Mouse (Mus musculus) midbrain, embryonic 11.5 days (tissue): Measurements from ENCODE around the gene Gm15085. TPM values are rescaled to one million over a fixed set of nuclear protein-coding genes. Genes with fewer than 3 reads are reported as not detected.
"Not testable (repeated sequence)": the region's sequence is repeated elsewhere in the genome, so short reads cannot be mapped to it uniquely, and the experiment has no call there.

Experiments used
- ATAC-seq: fragments of 200-750 bp; cut with Nextera tagmentation; 2 replicates; pipeline ENCODE4 v1.8.0; 2017; ENCODE audit warnings: moderate TSS enrichment, moderate library complexity; ENCODE audit not compliant: low FRiP score
- DNase-seq: peaks from one replicate; pipeline ENCODE4 v3.0.0; 2015; ENCODE audit warnings: low spot score; ENCODE audit errors: missing footprints
- H3K27ac ChIP-seq: fragments of 300-500 bp; sonication (generic); 2 replicates; pipeline ENCODE4 v1.5.1; 2014; ENCODE audit warnings: low read depth, low read length
- H3K27me3 ChIP-seq: fragments of 300-500 bp; sonication (generic); 2 replicates; pipeline ENCODE4 v1.6.1; 2014; ENCODE audit warnings: mild to moderate bottlenecking, low read length, moderate library complexity, mixed read lengths; ENCODE audit not compliant: control insufficient read depth, insufficient read depth
- H3K36me3 ChIP-seq: fragments of 300-500 bp; sonication (generic); 2 replicates; pipeline ENCODE4 v1.6.1; 2014; ENCODE audit warnings: mild to moderate bottlenecking, low read length, moderate library complexity, mixed read lengths; ENCODE audit not compliant: control insufficient read depth, insufficient read depth
- H3K4me1 ChIP-seq: fragments of 300-500 bp; sonication (generic); 2 replicates; pipeline ENCODE4 v1.6.1; 2014; ENCODE audit warnings: low read length; ENCODE audit not compliant: control insufficient read depth, insufficient read depth
- H3K4me2 ChIP-seq: fragments of 300-500 bp; sonication (generic); 2 replicates; pipeline ENCODE4 v1.6.1; 2014; ENCODE audit warnings: mild to moderate bottlenecking, moderate library complexity
- H3K4me3 ChIP-seq: fragments of 300-500 bp; sonication (generic); 2 replicates; pipeline ENCODE4 v1.5.1; 2014; ENCODE audit warnings: low read depth, low read length
- H3K9ac ChIP-seq: fragments of 300-500 bp; sonication (generic); 2 replicates; pipeline ENCODE4 v1.6.1; 2014; ENCODE audit warnings: low read length
- H3K9me3 ChIP-seq: fragments of 300-500 bp; sonication (generic); 2 replicates; pipeline ENCODE4 v1.6.1; 2016; ENCODE audit warnings: low read length; ENCODE audit not compliant: control insufficient read depth
- WGBS: fragments of 180-500 bp; shearing (Covaris S2); extraction: QIAGEN DNeasy Blood & Tissue Kit; methylation state at CpG from one replicate; pipeline ENCODE4 v1.1.7; 2014; 5-methylcytosine and 5-hydroxymethylcytosine counted together
- polyA plus RNA-seq: library from polyadenylated mRNA; unstranded; fragments of >200 nt; fragmentation: Nextera tagmentation; extraction: Ambion mirVana; gene quantifications from 2 replicates; pipeline ENCODE4 v1.2.1, GENCODE M21; 2014

The Gm15085 gene
- polyA plus RNA-seq: not detected in 2 replicates

DNA sequence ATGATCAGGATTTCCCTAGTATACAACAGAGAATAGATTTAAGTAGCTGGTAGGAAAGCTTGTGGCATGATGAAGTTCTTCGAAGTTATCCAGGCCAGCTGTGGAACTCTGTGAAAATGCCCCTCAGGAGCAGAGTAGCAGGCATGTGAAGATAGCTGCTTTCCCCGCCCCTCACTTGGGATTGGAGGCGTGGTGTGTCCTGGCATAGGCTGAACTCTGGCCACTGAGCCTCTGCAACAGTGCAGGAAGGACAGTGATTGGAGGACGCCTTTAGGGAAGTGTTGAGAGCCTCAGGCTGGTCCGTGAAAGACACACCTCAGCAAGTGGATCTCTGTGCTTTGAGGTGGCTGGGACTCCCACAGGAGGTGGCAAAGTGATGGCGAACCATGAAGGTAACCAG lies at the start of gene Gm15085:
TSS of gene Gm15085 (plus strand) at position 301 of the 400 bp plus-strand sequence.
- H3K4me3 ChIP-seq, ATAC-seq, H3K9ac ChIP-seq, H3K27ac ChIP-seq, DNase-seq, H3K27me3 ChIP-seq, H3K9me3 ChIP-seq, H3K4me2 ChIP-seq, H3K36me3 ChIP-seq, H3K4me1 ChIP-seq: not testable (repeated sequence)
- no CpG with 5 or more reads among the region's 6 CpGs for WGBS

Other genes starting within 250 kb of the Gm15085 start
- gene Gm15093, start 175.2 kb upstream of the Gm15085 start, polyA plus RNA-seq: not detected in 2 replicates
- gene Gm10439, start 147.0 kb downstream of the Gm15085 start, polyA plus RNA-seq: not detected in 2 replicates